Mouse (Mus musculus): ENCODE measurements around the gene St5. TPM values are rescaled to one million over a fixed set of nuclear protein-coding genes. Genes with fewer than 3 reads are reported as not detected.

Gene St5
- polyA plus RNA-seq, 1 experiment from 2014 or later = 58.9 TPM

DNA sequence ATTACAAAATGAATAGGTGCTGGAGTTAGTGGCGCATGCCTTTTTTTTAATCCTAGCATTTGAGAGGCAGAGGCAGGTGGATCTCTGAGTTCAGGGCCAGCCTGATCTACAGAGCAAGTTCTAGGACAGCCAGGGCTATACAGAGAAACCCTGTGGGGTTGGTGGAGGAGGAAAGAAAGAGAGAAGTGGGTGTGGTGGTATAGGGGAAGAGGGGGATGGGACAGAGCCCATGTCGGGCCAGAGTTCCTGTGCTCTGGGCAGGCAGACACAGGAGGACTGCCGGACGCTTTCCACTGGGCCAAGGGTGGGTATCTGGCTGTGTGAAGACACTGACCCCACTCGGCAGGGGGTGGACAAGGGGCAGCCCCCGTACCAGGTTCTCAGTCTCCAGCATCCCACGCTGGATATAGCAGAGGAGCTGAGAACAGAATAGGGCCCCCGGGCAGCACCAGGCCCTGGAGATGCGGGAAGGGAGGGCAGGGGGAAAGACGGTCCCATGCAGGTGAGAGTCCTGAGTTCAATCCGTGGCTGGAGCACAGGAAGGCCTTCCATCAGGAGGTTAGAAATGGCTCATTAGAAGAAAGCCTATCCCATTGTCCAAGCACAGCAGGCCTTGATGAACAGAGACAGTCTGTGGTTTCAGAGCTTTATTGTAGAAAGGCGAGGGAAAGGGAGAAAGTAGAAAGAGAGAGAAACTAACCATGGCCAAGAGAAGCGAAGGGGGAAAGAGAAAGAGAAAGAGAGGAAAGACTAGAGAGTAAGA is 8.6 kb downstream of the St5 start:
- DNase-seq (ENCODE audit: low spot score) (no peak), ATAC-seq (no peak)
- Histone ChIP-seq H3K4me2 (replicated peaks; ENCODE audit: low read depth, low read length) (no peak overlapping the region), H3K27ac (ENCODE audit: low read length) (no peak overlapping the region), H3K36me3 (ENCODE audit: insufficient read depth, low read length) (no peaks in the 10 kb centered on the region), H3K9me3 (ENCODE audit: low read length) (no peaks in the 10 kb centered on the region), H3K4me3 (ENCODE audit: low read depth, low read length) (no peak overlapping the region), H3K9ac (replicated peaks; ENCODE audit: low read depth) (no peak overlapping the region), H3K27me3 (replicated peaks; ENCODE audit: insufficient read depth, low read length) (no peaks in the 10 kb centered on the region), H3K4me1 (ENCODE audit: insufficient read depth, low read depth, low read length) (peaks cover 2% of the 10 kb centered on the region; the same call in 1 of the 2 replicates)
- 82% methylated on average over 13 of the region's 13 CpGs for WGBS
- TF ChIP-seq CTCF (IDR thresholded peaks at IDR 0.05) = no peak
- TF ChIP-seq EP300 (IDR thresholded peaks at IDR 0.05) = no peak

DNA sequence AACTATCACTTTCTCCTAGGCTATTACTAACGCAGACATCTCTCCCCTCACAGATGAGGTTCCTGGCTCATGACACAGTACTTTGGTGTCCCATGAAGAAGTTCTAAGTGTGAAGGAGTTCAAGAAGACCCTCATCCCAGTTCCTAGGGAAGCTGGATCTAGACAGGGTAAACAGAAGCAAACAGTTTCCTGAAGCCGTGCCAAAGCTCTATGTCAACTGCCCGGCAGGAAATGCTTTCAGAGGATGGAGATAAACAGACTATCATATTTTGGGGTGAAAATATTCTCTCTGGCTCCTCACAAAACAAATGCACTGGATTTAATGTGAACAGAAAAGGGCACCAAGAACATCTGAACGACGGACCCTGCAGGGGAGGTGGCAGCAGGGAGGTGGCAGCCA is 12.4 kb downstream of the St5 start:
- no peaks in the 10 kb centered on the region for H3K27me3 ChIP-seq (replicated peaks; ENCODE audit: insufficient read depth, low read length)
- WGBS = 36% methylated on average over 5 of the region's 5 CpGs
- no peaks in the 10 kb centered on the region for H3K9me3 ChIP-seq (ENCODE audit: low read length)
- TF ChIP-seq CTCF (IDR thresholded peaks at IDR 0.05) (no peak), EP300 (IDR thresholded peaks at IDR 0.05) (peak; percentile 65; the same call in 1 of the 2 replicates)
- no peak overlapping the region for H3K4me2 ChIP-seq (replicated peaks; ENCODE audit: low read depth, low read length)
- DNase-seq (ENCODE audit: low spot score) (peak; percentile 69), ATAC-seq (peak; percentile 48)
- H3K36me3 ChIP-seq (ENCODE audit: insufficient read depth, low read length) = no peaks in the 10 kb centered on the region
- H3K9ac ChIP-seq (replicated peaks; ENCODE audit: low read depth) = no peak overlapping the region
- H3K27ac ChIP-seq (ENCODE audit: low read length) = peak overlapping the region; percentile 64; the same call in 1 of the 2 replicates
- peaks cover 2% of the 10 kb centered on the region; the same call in 1 of the 2 replicates for H3K4me1 ChIP-seq (ENCODE audit: insufficient read depth, low read depth, low read length)
- H3K4me3 ChIP-seq (ENCODE audit: low read depth, low read length) = no peak overlapping the region

DNA sequence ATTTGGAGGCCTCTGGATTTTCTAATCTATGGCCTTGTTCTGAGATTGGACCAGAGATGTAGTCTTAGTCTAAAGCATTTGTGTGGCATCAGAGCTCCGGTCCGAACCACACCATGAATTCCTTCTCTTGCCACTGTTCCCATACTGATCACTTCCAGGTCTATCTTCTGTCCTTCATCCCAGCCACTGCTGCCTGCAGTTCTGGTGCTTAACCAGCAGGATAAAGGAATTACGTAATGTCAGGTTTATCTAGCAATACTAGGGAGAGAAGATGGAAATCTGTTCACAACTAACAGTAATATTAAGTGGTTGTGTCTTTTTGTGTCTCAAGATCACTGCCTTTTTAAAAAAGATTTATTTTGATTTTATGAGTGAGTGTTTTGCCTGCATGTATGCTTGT is 13.3 kb downstream of the St5 start:
- peaks cover 2% of the 10 kb centered on the region; the same call in 1 of the 2 replicates for H3K4me1 ChIP-seq (ENCODE audit: insufficient read depth, low read depth, low read length)
- ATAC-seq (no peak), DNase-seq (ENCODE audit: low spot score) (no peak)
- no peaks in the 10 kb centered on the region for H3K27me3 ChIP-seq (replicated peaks; ENCODE audit: insufficient read depth, low read length)
- no peak overlapping the region for H3K27ac ChIP-seq (ENCODE audit: low read length)
- no peak overlapping the region for H3K4me3 ChIP-seq (ENCODE audit: low read depth, low read length)
- TF ChIP-seq CTCF (IDR thresholded peaks at IDR 0.05) (peak; percentile 64), EP300 (IDR thresholded peaks at IDR 0.05) (no peak)
- H3K36me3 ChIP-seq (ENCODE audit: insufficient read depth, low read length) = no peaks in the 10 kb centered on the region
- no peak overlapping the region for H3K4me2 ChIP-seq (replicated peaks; ENCODE audit: low read depth, low read length)
- no peaks in the 10 kb centered on the region for H3K9me3 ChIP-seq (ENCODE audit: low read length)
- no peak overlapping the region for H3K9ac ChIP-seq (replicated peaks; ENCODE audit: low read depth)
- 89% methylated on average over 3 of the region's 3 CpGs for WGBS

DNA sequence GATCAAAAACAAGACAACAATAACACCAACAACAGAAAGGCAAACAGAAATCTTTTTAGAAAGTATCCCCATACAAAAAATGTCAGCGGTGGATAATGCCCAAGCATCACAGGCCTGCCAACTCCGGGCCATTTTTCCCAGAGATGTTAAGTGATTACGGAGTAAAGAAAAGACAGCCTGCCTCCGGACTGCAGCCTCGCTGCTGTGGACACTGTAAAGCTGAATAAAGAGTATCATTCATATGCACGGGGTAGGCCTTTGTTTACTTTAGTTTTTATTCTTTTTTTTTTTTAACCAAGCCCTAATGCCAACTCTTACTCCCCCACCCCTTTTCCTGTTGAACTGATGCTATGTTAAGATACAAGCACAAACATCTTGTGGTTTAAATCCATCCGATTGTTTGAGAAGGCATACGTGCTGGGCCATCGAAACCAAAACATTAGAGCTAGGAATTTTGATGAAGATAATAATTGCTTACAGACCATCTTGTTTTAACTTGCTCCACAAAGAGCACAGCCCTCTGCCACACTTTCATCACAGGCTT is 16.7 kb downstream of the St5 start:
- WGBS = 12% methylated on average over 9 of the region's 9 CpGs
- ATAC-seq (peak; percentile 68), DNase-seq (ENCODE audit: low spot score) (peak; percentile 48)
- TF ChIP-seq CTCF (IDR thresholded peaks at IDR 0.05) (no peak), EP300 (IDR thresholded peaks at IDR 0.05) (peak; percentile 86)
- Histone ChIP-seq H3K9ac (replicated peaks; ENCODE audit: low read depth) (no peak overlapping the region), H3K4me1 (ENCODE audit: insufficient read depth, low read depth, low read length) (peaks cover 2% of the 10 kb centered on the region; the same call in 1 of the 2 replicates), H3K27ac (ENCODE audit: low read length) (peak overlapping the region; percentile 27; the same call in 1 of the 2 replicates), H3K4me3 (ENCODE audit: low read depth, low read length) (no peak overlapping the region), H3K36me3 (ENCODE audit: insufficient read depth, low read length) (no peaks in the 10 kb centered on the region), H3K4me2 (replicated peaks; ENCODE audit: low read depth, low read length) (no peak overlapping the region), H3K9me3 (ENCODE audit: low read length) (no peaks in the 10 kb centered on the region), H3K27me3 (replicated peaks; ENCODE audit: insufficient read depth, low read length) (no peaks in the 10 kb centered on the region)

DNA sequence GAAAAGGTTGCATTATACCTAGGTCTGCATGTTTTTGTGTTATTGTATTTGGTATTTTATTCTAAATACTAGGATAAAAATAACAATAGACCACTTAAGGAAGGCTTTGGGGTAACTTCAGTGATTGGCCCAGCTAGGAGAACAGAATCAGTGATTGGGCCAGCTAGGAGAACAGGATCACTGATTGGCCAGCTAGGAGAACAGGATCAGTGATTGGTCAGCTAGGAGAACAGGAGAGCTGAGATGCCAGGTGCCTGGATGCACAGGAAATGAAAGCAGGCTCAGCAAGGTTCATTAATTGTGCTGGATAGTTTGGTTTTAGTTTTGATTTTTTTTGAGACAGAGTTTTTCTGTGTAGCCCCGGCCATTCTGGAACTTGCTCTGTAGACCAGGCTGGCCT is 22.5 kb downstream of the St5 start:
- no peak for TF ChIP-seq EP300 (IDR thresholded peaks at IDR 0.05)
- TF ChIP-seq CTCF (IDR thresholded peaks at IDR 0.05) = no peak
- Histone ChIP-seq H3K36me3 (ENCODE audit: insufficient read depth, low read length) (no peaks in the 10 kb centered on the region), H3K27me3 (replicated peaks; ENCODE audit: insufficient read depth, low read length) (no peaks in the 10 kb centered on the region), H3K9ac (replicated peaks; ENCODE audit: low read depth) (no peak overlapping the region), H3K9me3 (ENCODE audit: low read length) (no peaks in the 10 kb centered on the region), H3K4me3 (ENCODE audit: low read depth, low read length) (no peak overlapping the region), H3K27ac (ENCODE audit: low read length) (no peak overlapping the region), H3K4me2 (replicated peaks; ENCODE audit: low read depth, low read length) (no peak overlapping the region), H3K4me1 (ENCODE audit: insufficient read depth, low read depth, low read length) (no peaks in the 10 kb centered on the region)
- ATAC-seq (no peak), DNase-seq (ENCODE audit: low spot score) (no peak)
- WGBS = 96% methylated on average over 1 of the region's 1 CpGs

DNA sequence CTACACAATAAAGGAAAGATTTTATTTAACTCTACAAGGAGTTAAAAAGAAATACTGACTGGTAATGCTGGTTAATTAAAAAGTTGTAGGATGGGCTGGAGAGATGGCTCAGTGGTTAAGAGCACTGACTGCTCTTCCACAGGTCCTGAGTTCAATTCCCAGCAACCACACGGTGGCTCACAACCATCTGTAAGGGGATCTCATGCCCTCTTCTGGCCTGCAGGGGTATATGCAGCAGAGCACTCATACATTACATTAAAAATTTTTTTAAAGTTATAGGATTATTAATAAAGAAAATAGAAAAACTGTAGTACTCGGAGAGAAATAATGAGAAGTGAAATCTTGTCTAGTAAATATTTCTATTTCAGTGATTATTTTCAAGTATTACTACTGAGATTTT is 23.1 kb downstream of the St5 start:
- TF ChIP-seq EP300 (IDR thresholded peaks at IDR 0.05) (no peak), CTCF (IDR thresholded peaks at IDR 0.05) (peak; percentile 27)
- Histone ChIP-seq H3K9ac (replicated peaks; ENCODE audit: low read depth) (no peak overlapping the region), H3K36me3 (ENCODE audit: insufficient read depth, low read length) (no peaks in the 10 kb centered on the region), H3K4me3 (ENCODE audit: low read depth, low read length) (no peak overlapping the region), H3K4me1 (ENCODE audit: insufficient read depth, low read depth, low read length) (no peaks in the 10 kb centered on the region), H3K27me3 (replicated peaks; ENCODE audit: insufficient read depth, low read length) (no peaks in the 10 kb centered on the region), H3K4me2 (replicated peaks; ENCODE audit: low read depth, low read length) (no peak overlapping the region), H3K27ac (ENCODE audit: low read length) (no peak overlapping the region), H3K9me3 (ENCODE audit: low read length) (no peaks in the 10 kb centered on the region)
- 86% methylated on average over 2 of the region's 2 CpGs for WGBS
- no peak for DNase-seq (ENCODE audit: low spot score)
- no peak for ATAC-seq
